Mouse (Mus musculus) liver, embryonic 14.5 days (tissue): ENCODE measurements around the gene Selenoh. TPM values are rescaled to one million over a fixed set of nuclear protein-coding genes. Genes with fewer than 3 reads are reported as not detected.

ENCODE experiments used
- ATAC-seq: fragments of 200-750 bp; cut with Nextera tagmentation; 2 replicates; pipeline ENCODE4 v1.8.0; 2017; ENCODE audit warnings: moderate number of reproducible peaks, mild to moderate bottlenecking, moderate library complexity; ENCODE audit not compliant: insufficient read depth
- DNase-seq, 3 experiments: peaks; one replicate each; pipeline ENCODE4 v3.0.0-alpha.2; 2012 to 2013; ENCODE audit warnings: low read depth in 3 of 3, low spot score in 3 of 3
- H3K27ac ChIP-seq: fragments of 300-500 bp; sonication (generic); 2 replicates; pipeline ENCODE4 v1.5.1; 2014; ENCODE audit warnings: moderate library complexity, mild to moderate bottlenecking, control low read depth, inconsistent platforms
- H3K27me3 ChIP-seq: fragments of 300-500 bp; sonication (generic); 2 replicates; pipeline ENCODE4 v1.6.1; 2014; ENCODE audit warnings: mild to moderate bottlenecking, low read length, moderate library complexity; ENCODE audit not compliant: control insufficient read depth, insufficient read depth
- H3K36me3 ChIP-seq: fragments of 300-500 bp; sonication (generic); replicated peaks from 2 replicates; pipeline ENCODE4 v1.6.1; 2014; ENCODE audit warnings: low read depth; ENCODE audit not compliant: control insufficient read depth, insufficient read depth
- H3K4me1 ChIP-seq, 2 experiments: fragments of 200-500 bp in 1 of 2; fragments of 300-500 bp in 1 of 2; sonication (generic) in 1 of 2; replicated peaks; 2 replicates each; pipeline ENCODE4 v1.6.1; 2012 to 2014; ENCODE audit warnings: antibody characterized with exemption in 1 of 2, inconsistent platforms in 1 of 2, low read length in 1 of 2; ENCODE audit not compliant: control insufficient read depth in 2 of 2, insufficient read depth in 2 of 2
- H3K4me2 ChIP-seq: fragments of 300-500 bp; sonication (generic); 2 replicates; pipeline ENCODE4 v1.6.1; 2014; ENCODE audit warnings: low read depth, mild to moderate bottlenecking, control low read depth, moderate library complexity
- H3K4me3 ChIP-seq, 2 experiments: fragments of 200-500 bp in 1 of 2; fragments of 300-500 bp in 1 of 2; sonication (generic) in 1 of 2; 2 replicates each; pipeline ENCODE4 v1.5.1; 2012 to 2014; ENCODE audit warnings: low read depth in 2 of 2, low read length in 2 of 2, mild to moderate bottlenecking in 2 of 2, control low read depth in 1 of 2, inconsistent platforms in 1 of 2, moderate library complexity in 1 of 2; ENCODE audit not compliant: insufficient read depth in 1 of 2
- H3K9ac ChIP-seq: fragments of 300-500 bp; sonication (generic); replicated peaks from 2 replicates; pipeline ENCODE4 v1.6.1; 2014; ENCODE audit warnings: mild to moderate bottlenecking, control low read depth, moderate library complexity
- H3K9me3 ChIP-seq: fragments of 300-500 bp; sonication (generic); 2 replicates; pipeline ENCODE4 v1.6.1; 2016; ENCODE audit warnings: low read length, mixed read lengths; ENCODE audit not compliant: control insufficient read depth
- CTCF ChIP-seq: IDR thresholded peaks from 2 replicates; pipeline ENCODE4 v1.5.1; 2016; ENCODE audit warnings: antibody characterized with exemption, low read depth, control low read depth
- EP300 ChIP-seq: IDR thresholded peaks from 2 replicates; pipeline ENCODE4 v1.6.1; 2016; ENCODE audit warnings: antibody characterized with exemption, low read depth
- WGBS: fragments of 180-500 bp; shearing (Covaris S2); extraction: QIAGEN DNeasy Blood & Tissue Kit; methylation state at CpG from one replicate; pipeline ENCODE4 v1.1.7; 2014; ENCODE audit not compliant: insufficient replicate concordance; 5-methylcytosine and 5-hydroxymethylcytosine counted together
- polyA plus RNA-seq, 2 experiments: library from polyadenylated mRNA; depleted of rRNA in 1 of 2; stranded (reverse) in 1 of 2; unstranded in 1 of 2; fragments of >200 nt; fragmentation: Nextera tagmentation in 1 of 2; extraction: Ambion mirVana in 1 of 2; gene quantifications; 2 replicates each; pipeline versions ENCODE4 v1.2.1 to v1.2.3; 2012 to 2014

Gene Selenoh
- polyA plus RNA-seq (2012; rRNA removed) = 97.8 and 135 TPM in 2 replicates
- 115 TPM in 2 replicates for polyA plus RNA-seq (2014; fragmentation: Nextera tagmentation; extraction: Ambion mirVana)

DNA sequence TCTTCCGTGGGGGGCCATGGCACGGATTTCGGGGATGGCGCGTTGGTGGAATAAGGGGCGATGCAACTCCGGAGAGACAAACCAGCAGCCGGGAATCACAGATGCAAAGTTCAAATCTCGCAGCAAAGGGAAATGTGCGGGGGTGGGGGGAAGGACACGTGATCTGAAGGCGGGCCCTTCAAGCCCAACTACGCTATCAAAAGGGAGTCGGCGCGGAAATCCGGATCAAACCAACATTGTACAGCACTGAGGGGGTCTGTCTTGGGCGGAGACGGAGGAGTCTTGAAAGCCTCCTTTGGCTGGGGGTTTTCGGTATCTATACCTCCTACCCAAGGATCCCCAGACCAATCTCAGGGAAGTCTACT is at the start of gene Selenoh:
Selenoh (minus strand) TSS at position 202 of the 365 bp plus-strand sequence.
- H3K36me3 ChIP-seq = peaks cover 28% of the 10 kb centered on the region
- whole genome bisulfite sequencing = under 1% methylated on average over 20 of the region's 20 CpGs
- no peaks in the 10 kb centered on the region for H3K27me3 ChIP-seq

DNA sequence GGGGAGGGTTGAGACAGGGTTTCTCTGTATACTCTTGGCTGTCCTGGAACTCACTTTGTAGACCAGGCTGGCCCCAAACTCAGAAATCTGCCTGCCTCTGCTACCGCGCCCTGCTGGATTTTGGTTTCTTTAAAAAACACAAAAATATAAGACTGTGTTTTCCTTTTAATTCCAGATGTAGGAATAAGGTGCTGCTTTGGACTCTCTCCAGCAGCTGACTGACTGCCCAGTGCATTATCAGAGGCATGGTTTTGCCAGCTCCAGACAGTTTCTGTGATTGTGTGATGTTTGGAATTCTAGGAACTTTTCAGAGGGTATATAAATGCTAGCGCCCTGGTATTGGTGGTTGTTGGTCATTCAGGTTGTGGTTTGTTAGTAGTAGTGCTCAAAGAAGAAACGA is 46.8 kb upstream of the Selenoh start:
- Histone ChIP-seq H3K9ac (peak overlapping the region; percentile 49), H3K36me3 (peaks cover 11% of the 10 kb centered on the region), H3K27me3 (no peaks in the 10 kb centered on the region), H3K4me3 (no peak overlapping the region), H3K27ac (peak overlapping the region; percentile 82), H3K4me1 (peaks cover 22 to 27% of the 10 kb centered on the region in 2 experiments), H3K4me2 (peak overlapping the region; percentile 87), H3K9me3 (no peaks in the 10 kb centered on the region)
- TF ChIP-seq CTCF = no peak
- no peak for TF ChIP-seq EP300
- DNase-seq (no peak), ATAC-seq (no peak)
- 79% methylated on average over 4 of the region's 4 CpGs for WGBS

More for the DNA sequence above, at the start of gene Selenoh:
- Histone ChIP-seq H3K4me3 (peak within 1 kb of the TSS; percentile 90 to 96), H3K27ac (peak within 1 kb of the TSS; percentile 79), H3K4me2 (peak within 1 kb of the TSS; percentile 85), H3K9ac (peak within 1 kb of the TSS; percentile 86), H3K4me1 (peaks cover 3 to 7% of the 10 kb centered on the region in 2 experiments; a peak in 2 of 4 replicates), H3K9me3 (no peaks in the 10 kb centered on the region)
- DNase-seq (peak; percentile 78 to 84 (median 81)), ATAC-seq (peak; percentile 90)
- TF ChIP-seq CTCF (no peak), EP300 (0 out of 2 replicates have a peak, but pooled peaks have one; percentile 9)

DNA sequence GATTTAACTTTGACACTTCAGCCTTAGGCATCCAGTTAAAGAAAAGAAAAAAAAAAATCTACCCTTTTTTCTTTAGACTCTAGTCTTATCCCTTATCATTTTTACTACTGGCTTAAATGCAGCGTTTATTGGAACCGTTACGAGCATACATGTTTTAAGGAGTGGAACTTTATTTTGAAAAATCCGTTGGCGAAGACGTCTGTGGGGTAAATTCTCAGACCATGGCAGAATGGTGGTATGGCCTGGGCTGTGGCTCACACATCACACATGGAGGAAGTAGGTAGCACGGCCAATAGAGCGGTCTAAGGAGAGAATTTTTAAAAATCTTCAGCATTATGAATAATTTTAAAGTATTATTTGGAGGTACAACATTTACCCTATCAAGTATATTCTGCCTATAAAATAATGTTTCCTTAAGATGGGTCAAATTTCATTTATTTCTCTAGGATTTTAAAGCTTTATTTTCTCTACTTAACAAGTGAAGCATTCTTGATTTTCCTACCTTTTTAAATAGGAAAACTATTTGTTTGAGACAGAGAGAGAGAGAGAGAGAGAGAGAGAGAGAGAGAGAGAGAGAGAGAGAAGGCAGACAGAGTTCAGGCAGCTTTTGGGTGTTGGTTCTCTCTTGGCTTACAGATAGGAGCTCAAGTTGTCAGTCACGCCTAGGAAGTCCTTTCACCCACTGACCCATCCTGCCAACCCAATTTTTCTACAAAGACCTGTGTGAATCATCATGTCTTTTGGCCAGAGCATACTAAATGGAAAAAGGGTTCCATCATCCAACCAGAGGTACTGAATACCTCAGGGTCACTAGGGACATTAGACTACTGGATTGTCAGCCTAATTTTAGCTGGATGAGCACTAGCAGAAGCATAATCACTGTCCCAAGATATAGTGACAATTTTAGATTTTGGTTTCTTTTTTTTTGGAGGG is 46.1 kb upstream of the Selenoh start:
- Histone ChIP-seq H3K27ac (peak overlapping the region; percentile 98), H3K27me3 (no peaks in the 10 kb centered on the region), H3K36me3 (peaks cover 4% of the 10 kb centered on the region; the same call in 1 of the 2 replicates), H3K4me1 (peaks cover 22 to 26% of the 10 kb centered on the region in 2 experiments), H3K9me3 (no peaks in the 10 kb centered on the region), H3K9ac (peak overlapping the region; percentile 92), H3K4me2 (peak overlapping the region; percentile 87), H3K4me3 (peak overlapping the region; percentile 77 to 98)
- WGBS = 11% methylated on average over 9 of the region's 9 CpGs
- no peak for ATAC-seq
- no peak for DNase-seq
- TF ChIP-seq CTCF (no peak), EP300 (peak; percentile 27; the same call in 1 of the 2 replicates)

DNA sequence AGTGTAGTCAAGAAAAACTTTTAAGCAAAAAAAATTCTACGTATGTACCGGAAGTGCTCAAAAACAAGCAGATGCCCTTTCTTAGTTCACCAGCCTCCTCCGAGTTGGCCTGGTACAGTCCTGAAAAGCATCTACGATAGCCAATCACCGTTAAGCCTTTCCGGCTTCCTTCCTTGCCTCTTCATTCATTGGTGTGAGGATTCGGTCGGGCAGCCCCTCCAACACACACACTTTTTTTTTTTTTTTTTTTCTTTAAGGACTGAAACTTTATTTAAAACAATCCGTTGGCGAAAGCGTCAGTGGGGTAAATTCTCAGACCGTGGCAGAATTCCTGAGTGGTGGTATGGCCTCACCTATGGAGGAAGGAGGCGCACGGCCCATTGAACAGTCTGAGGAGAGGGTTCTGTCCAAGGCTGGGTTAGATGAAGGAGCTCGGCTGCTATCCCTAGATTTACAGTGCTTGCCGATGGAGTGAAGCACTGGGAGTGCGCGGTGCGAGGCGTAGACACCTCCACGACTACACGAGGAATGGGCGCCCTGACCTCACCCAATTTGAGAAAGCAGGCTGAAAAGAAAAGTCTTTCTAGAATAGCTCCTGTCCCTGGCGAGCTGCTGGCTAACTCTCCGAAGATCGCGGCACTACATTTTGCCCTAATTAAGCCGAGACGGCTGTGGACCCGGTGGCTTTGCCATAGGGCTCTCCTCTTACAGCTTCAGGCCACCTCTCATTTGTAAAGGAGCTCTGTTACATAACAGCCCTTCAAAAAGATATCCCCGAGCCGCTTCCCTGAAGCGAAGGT is 45.2 kb upstream of the Selenoh start:
- under 1% methylated on average over 33 of the region's 33 CpGs for WGBS
- Histone ChIP-seq H3K27me3 (no peaks in the 10 kb centered on the region), H3K4me3 (peak overlapping the region; percentile 77 to 98), H3K9ac (peak overlapping the region; percentile 92), H3K4me1 (peaks cover 14 to 20% of the 10 kb centered on the region in 2 experiments), H3K27ac (peak overlapping the region; percentile 98), H3K4me2 (peak overlapping the region; percentile 87), H3K9me3 (no peaks in the 10 kb centered on the region), H3K36me3 (peaks cover 7% of the 10 kb centered on the region)
- peak; percentile 94 to 95 (median 95) for DNase-seq
- ATAC-seq = peak; percentile 85
- TF ChIP-seq CTCF (no peak), EP300 (no peak)
